Mouse (Mus musculus): ENCODE measurements at regions not wholly inside any gene's neighbourhood (a gene's known extent, or its start where the extent isn't known, plus 50 kb on each side); places are given as distances from the start of the nearest gene placed in this dataset.

GRCm38 (mm10) chr15:40568701-40569100, 434.5 kb downstream of the 9330182O14Rik start:
- TF ChIP-seq CTCF (conservative IDR thresholded peaks at IDR 0.05; ENCODE audit: insufficient read depth, insufficient read length, low read depth, low read length) = no peak
- no peak for TF ChIP-seq POLR2A (IDR thresholded peaks at IDR 0.05; ENCODE audit: low read depth, low read length)

Data from kidney, adult 2 months (tissue).